In the genomic region with DNA sequence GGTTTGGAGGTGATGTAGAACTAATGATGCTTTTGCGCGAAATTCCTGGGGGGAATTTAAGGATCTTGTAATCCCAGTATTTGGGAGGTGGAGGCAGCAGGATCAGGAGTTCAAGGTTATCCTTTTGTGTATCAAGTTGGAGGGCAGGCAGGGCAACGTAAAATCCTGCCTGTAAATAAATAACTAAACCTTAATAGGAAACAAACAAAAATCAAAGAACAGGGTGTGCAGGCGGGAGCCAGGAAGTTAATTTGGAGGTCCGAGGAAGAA, we compare ENCODE assay signal across 7 mouse cellular contexts. TPM values are rescaled to one million over a fixed set of nuclear protein-coding genes. Genes with fewer than 3 reads are reported as not detected.
DNase-seq lines count a peak whose midpoint lies in the region; ATAC-seq and TF ChIP-seq lines count a peak whose summit lies in the region.

No protein-coding gene starts in this region.

- no peak for TF ChIP-seq CTCF in lung, postnatal 0 days (IDR thresholded peaks at IDR 0.05)
- TF ChIP-seq CTCF in olfactory bulb, adult 2 months (IDR thresholded peaks at IDR 0.05; ENCODE audit: insufficient read depth, low read depth, low read length), result no peak

- TF ChIP-seq POLR2A in olfactory bulb, adult 2 months (IDR thresholded peaks at IDR 0.05; ENCODE audit: insufficient read depth, low read depth, low read length), result no peak

- H3K4me1 ChIP-seq in lung, postnatal 0 days (ENCODE audit: insufficient read depth, low read depth, low read length), result peaks cover 7% of the 10 kb centered on the region; the same call in 1 of the 2 replicates
- no peaks in the 10 kb centered on the region for H3K4me1 ChIP-seq in forebrain, embryonic 11.5 days (replicated peaks; ENCODE audit: control insufficient read depth, insufficient read depth, low read length)
- 0 out of 2 replicates have a peak, but pooled peaks cover 3% of the 10 kb centered on the region for H3K4me1 ChIP-seq in limb, embryonic 11.5 days (ENCODE audit: control insufficient read depth, insufficient read depth, low read length)
- peaks cover 4% of the 10 kb centered on the region for H3K4me1 ChIP-seq in olfactory bulb, adult 2 months (ENCODE audit: control insufficient read depth, insufficient read depth, low read length)

- no peaks in the 10 kb centered on the region for H3K9me3 ChIP-seq in lung, postnatal 0 days (ENCODE audit: low read length)
- no peaks in the 10 kb centered on the region for H3K9me3 ChIP-seq in forebrain, embryonic 11.5 days (ENCODE audit: control insufficient read depth, low read length)
- no peaks in the 10 kb centered on the region for H3K9me3 ChIP-seq in limb, embryonic 11.5 days (ENCODE audit: control insufficient read depth, low read length)

- peak overlapping the region; percentile 55 for H3K4me3 ChIP-seq in lung, postnatal 0 days (ENCODE audit: low read depth, low read length)
- peak overlapping the region; percentile 60 for H3K4me3 ChIP-seq in forebrain, embryonic 11.5 days (ENCODE audit: low read depth, low read length)
- H3K4me3 ChIP-seq in limb, embryonic 11.5 days (ENCODE audit: low read depth, low read length), result peak overlapping the region; percentile 52
- H3K4me3 ChIP-seq in olfactory bulb, adult 2 months (ENCODE audit: insufficient read depth, low read depth, low read length), result peak overlapping the region; percentile 88

- no peak for TF ChIP-seq EP300 in lung, postnatal 0 days (IDR thresholded peaks at IDR 0.05)

- no peak for DNase-seq in lung, postnatal 0 days (ENCODE audit: low spot score)
- DNase-seq in lung, postnatal 10 days, result no peak
- DNase-seq in forebrain, embryonic 11.5 days (ENCODE audit: low spot score), result no peak
- no peak for DNase-seq in limb, embryonic 11.5 days (ENCODE audit: low spot score)
- DNase-seq in spleen, adult 18-20 months, result no peak
- no peak for DNase-seq in ovary, postnatal 36 days (ENCODE audit: low spot score)

- no peaks in the 10 kb centered on the region for H3K27me3 ChIP-seq in lung, postnatal 0 days (replicated peaks; ENCODE audit: insufficient read depth, low read length)
- H3K27me3 ChIP-seq in forebrain, embryonic 11.5 days (ENCODE audit: control insufficient read depth, insufficient read depth, low read length), result no peaks in the 10 kb centered on the region
- H3K27me3 ChIP-seq in limb, embryonic 11.5 days (ENCODE audit: control insufficient read depth, insufficient read depth, low read length), result no peaks in the 10 kb centered on the region

- H3K27ac ChIP-seq in lung, postnatal 0 days (ENCODE audit: low read length), result no peak overlapping the region
- no peak overlapping the region for H3K27ac ChIP-seq in forebrain, embryonic 11.5 days (ENCODE audit: low read depth, low read length)
- H3K27ac ChIP-seq in limb, embryonic 11.5 days (replicated peaks; ENCODE audit: low read depth, low read length), result no peak overlapping the region
- H3K27ac ChIP-seq in olfactory bulb, adult 2 months (ENCODE audit: insufficient read depth, low read depth, low read length), result peak overlapping the region; percentile 55; the same call in 1 of the 2 replicates

- peak overlapping the region; percentile 36; the same call in 1 of the 2 replicates for H3K9ac ChIP-seq in lung, postnatal 0 days (replicated peaks; ENCODE audit: low read depth)
- H3K9ac ChIP-seq in forebrain, embryonic 11.5 days (ENCODE audit: low read length), result peak overlapping the region; percentile 59
- peak overlapping the region; percentile 53 for H3K9ac ChIP-seq in limb, embryonic 11.5 days (ENCODE audit: low read length)

- peaks cover 6% of the 10 kb centered on the region; the same call in 1 of the 2 replicates for H3K36me3 ChIP-seq in lung, postnatal 0 days (ENCODE audit: insufficient read depth, low read length)
- H3K36me3 ChIP-seq in forebrain, embryonic 11.5 days (ENCODE audit: control insufficient read depth, insufficient read depth, low read length), result no peaks in the 10 kb centered on the region
- H3K36me3 ChIP-seq in limb, embryonic 11.5 days (ENCODE audit: control insufficient read depth, insufficient read depth, low read length), result 0 out of 2 replicates have a peak, but pooled peaks cover 3% of the 10 kb centered on the region

- peak overlapping the region; percentile 51 for H3K4me2 ChIP-seq in lung, postnatal 0 days (replicated peaks; ENCODE audit: low read depth, low read length)
- H3K4me2 ChIP-seq in forebrain, embryonic 11.5 days (ENCODE audit: low read depth, low read length, severe bottlenecking), result peak overlapping the region; percentile 52
- H3K4me2 ChIP-seq in limb, embryonic 11.5 days (ENCODE audit: low read depth, severe bottlenecking), result peak overlapping the region; percentile 50

- WGBS in lung, postnatal 0 days, result 17% methylated on average over 5 of the region's 5 CpGs
- 17% methylated on average over 5 of the region's 5 CpGs for WGBS in forebrain, embryonic 11.5 days
- WGBS in limb, embryonic 11.5 days, result 19% methylated on average over 5 of the region's 5 CpGs
- WGBS in olfactory bulb, adult 2 months, result 21% methylated on average over 5 of the region's 5 CpGs

- ATAC-seq in lung, postnatal 0 days, result no peak
- ATAC-seq in forebrain, embryonic 11.5 days (replicated peaks; ENCODE audit: low FRiP score), result no peak
- no peak for ATAC-seq in limb, embryonic 11.5 days (ENCODE audit: insufficient number of reproducible peaks, low FRiP score, low TSS enrichment, low read depth)

RNA-seq across cellular contexts. Expression of a gene that starts 0.4 kb away (rescaled TPM):
- 20.0 and 22.5 TPM in 2 replicates for polyA plus RNA-seq in lung, postnatal 0 days (2015; fragmentation: Nextera tagmentation; extraction: Ambion mirVana)
- polyA plus RNA-seq in forebrain, embryonic 11.5 days (2014; fragmentation: Nextera tagmentation; extraction: Ambion mirVana), result 22.2 and 23.4 TPM in 2 replicates
- 35.8 and 36.9 TPM in 2 replicates for polyA plus RNA-seq in limb, embryonic 11.5 days (2014; fragmentation: Nextera tagmentation; extraction: Ambion mirVana)
- polyA plus RNA-seq in olfactory bulb, adult 2 months (2012; ENCODE audit: insufficient read depth, insufficient read length, low replicate concordance, missing spikeins), result not detected in 2 replicates

RNA-seq across cellular contexts. Expression of a gene that starts 4.0 kb away (rescaled TPM):
- polyA plus RNA-seq in lung, postnatal 0 days (2015; fragmentation: Nextera tagmentation; extraction: Ambion mirVana), result not detected in 2 replicates
- not detected in 2 replicates for polyA plus RNA-seq in forebrain, embryonic 11.5 days (2014; fragmentation: Nextera tagmentation; extraction: Ambion mirVana)
- polyA plus RNA-seq in limb, embryonic 11.5 days (2014; fragmentation: Nextera tagmentation; extraction: Ambion mirVana), result not detected in 2 replicates
- not detected in 2 replicates for polyA plus RNA-seq in olfactory bulb, adult 2 months (2012; ENCODE audit: insufficient read depth, insufficient read length, low replicate concordance, missing spikeins)

RNA-seq across cellular contexts. Expression of a gene that starts 6.8 kb away (rescaled TPM):
- polyA plus RNA-seq in lung, postnatal 0 days (2015; fragmentation: Nextera tagmentation; extraction: Ambion mirVana), result 10.1 and 10.9 TPM in 2 replicates
- polyA plus RNA-seq in forebrain, embryonic 11.5 days (2014; fragmentation: Nextera tagmentation; extraction: Ambion mirVana), result 0.29 and 0.99 TPM in 2 replicates
- 0.87 and 1.2 TPM in 2 replicates for polyA plus RNA-seq in limb, embryonic 11.5 days (2014; fragmentation: Nextera tagmentation; extraction: Ambion mirVana)
- polyA plus RNA-seq in olfactory bulb, adult 2 months (2012; ENCODE audit: insufficient read depth, insufficient read length, low replicate concordance, missing spikeins), result not detected in 2 replicates

RNA-seq across cellular contexts. Expression of a gene that starts 39.1 kb away (rescaled TPM):
- polyA plus RNA-seq in lung, postnatal 0 days (2015; fragmentation: Nextera tagmentation; extraction: Ambion mirVana), result 61.8 and 71.7 TPM in 2 replicates
- 30.5 and 38.0 TPM in 2 replicates for polyA plus RNA-seq in forebrain, embryonic 11.5 days (2014; fragmentation: Nextera tagmentation; extraction: Ambion mirVana)
- polyA plus RNA-seq in limb, embryonic 11.5 days (2014; fragmentation: Nextera tagmentation; extraction: Ambion mirVana), result 49.3 and 54.7 TPM in 2 replicates
- polyA plus RNA-seq in olfactory bulb, adult 2 months (2012; ENCODE audit: insufficient read depth, insufficient read length, low replicate concordance, missing spikeins), result not detected in 2 replicates

RNA-seq across cellular contexts. Expression of a gene that starts 39.3 kb away (rescaled TPM):
- 46.7 and 49.7 TPM in 2 replicates for polyA plus RNA-seq in lung, postnatal 0 days (2015; fragmentation: Nextera tagmentation; extraction: Ambion mirVana)
- polyA plus RNA-seq in forebrain, embryonic 11.5 days (2014; fragmentation: Nextera tagmentation; extraction: Ambion mirVana), result 52.2 and 56.4 TPM in 2 replicates
- 70.0 and 73.8 TPM in 2 replicates for polyA plus RNA-seq in limb, embryonic 11.5 days (2014; fragmentation: Nextera tagmentation; extraction: Ambion mirVana)
- not detected in 2 replicates for polyA plus RNA-seq in olfactory bulb, adult 2 months (2012; ENCODE audit: insufficient read depth, insufficient read length, low replicate concordance, missing spikeins)

Comparison
In these comparisons a context has a peak if more than half of its experiments do, and no peak if none do; other contexts are left out.
1. RNA of a gene that starts 0.4 kb away (polyA plus RNA-seq): 35.8 to 36.9 TPM in limb, embryonic 11.5 days, 20.0 to 22.5 TPM in lung, postnatal 0 days and 22.2 to 23.4 TPM in forebrain, embryonic 11.5 days; not detected in olfactory bulb, adult 2 months; every median in the first group is over 10 times any median in the second.
2. Peak in every context shown above with its lines, with median percentiles within 50 percentile points of each other: H3K4me2 ChIP-seq, H3K4me3 ChIP-seq and H3K9ac ChIP-seq.